Mouse (Mus musculus): ENCODE measurements at regions not wholly inside any gene's neighbourhood (a gene's known extent, or its start where the extent isn't known, plus 50 kb on each side); places are given as distances from the start of the nearest gene placed in this dataset.

DNA sequence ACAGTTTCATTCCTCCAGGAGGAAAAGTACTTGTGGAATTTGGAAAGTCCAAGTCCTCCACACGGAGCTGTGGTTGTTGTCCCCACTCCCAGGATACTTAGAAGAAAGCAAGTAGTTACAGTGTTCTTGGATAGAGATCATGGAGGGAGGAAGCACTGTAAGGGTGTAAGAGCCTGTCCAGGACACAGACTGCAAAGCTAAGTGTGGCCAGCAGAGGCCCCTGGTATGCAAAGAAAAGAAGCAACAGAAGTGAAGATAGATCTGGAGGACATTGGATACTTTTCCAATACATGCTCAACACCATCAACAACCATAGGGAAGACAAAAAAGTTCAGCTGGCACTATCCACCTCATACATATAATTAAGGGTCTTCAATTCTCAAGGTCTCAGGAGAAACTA lies 197.4 kb downstream of the Meis1 start:
- DNase-seq (ENCODE audit: low read depth) = peak; percentile 4

DNA sequence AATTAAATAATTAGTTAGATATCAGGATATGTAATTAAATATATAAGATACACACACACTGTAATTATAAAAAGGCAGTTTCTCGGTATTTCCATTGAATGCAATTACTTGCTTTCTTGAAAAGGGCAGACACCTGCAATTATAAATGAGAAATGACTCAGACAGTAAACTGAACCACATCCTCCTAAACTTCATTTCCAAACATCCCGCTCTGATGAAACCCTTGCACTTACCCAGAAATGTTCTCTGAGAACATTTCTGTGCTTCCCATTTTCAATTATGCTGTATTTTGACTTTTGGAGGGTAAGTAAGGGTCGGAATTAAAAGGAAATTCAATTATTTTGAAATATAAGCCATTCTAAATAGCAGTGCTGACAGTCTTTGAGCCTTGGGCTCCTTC lies 204.7 kb downstream of the Meis1 start:
- DNase-seq (ENCODE audit: low read depth) = no peak

DNA sequence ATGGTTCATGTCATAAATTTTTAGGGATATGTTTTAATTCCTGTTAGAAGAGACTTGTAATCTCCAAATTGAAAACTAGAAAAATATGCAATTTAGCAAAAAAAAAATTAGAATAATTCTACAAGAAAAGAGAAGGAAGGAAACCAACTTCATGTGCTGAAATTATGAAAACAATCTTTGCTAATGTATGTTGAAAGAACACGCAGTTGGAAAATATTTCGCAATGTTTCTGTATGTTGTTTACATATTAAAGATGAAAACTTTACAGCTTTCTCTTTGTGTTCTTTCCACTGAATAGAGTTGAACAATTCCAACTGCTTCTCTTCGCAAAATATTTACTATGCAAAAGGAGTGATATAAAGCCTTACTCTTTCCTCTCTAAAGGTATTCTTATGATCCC lies 251.3 kb downstream of the Meis1 start:
- DNase-seq (ENCODE audit: low read depth) = no peak

- no peak for DNase-seq (ENCODE audit: low read depth)
These were observed 252.2 kb downstream of the Meis1 start for GRCm38 (mm10) chr11:18766458-18767016.

- no peak for DNase-seq (ENCODE audit: low read depth)
These were observed 260.2 kb downstream of the Meis1 start for GRCm38 (mm10) chr11:18758591-18759074.

GRCm38 (mm10) chr11:18756576-18756975 lies 262.2 kb downstream of the Meis1 start:
- no peak for DNase-seq (ENCODE audit: low read depth)

GRCm38 (mm10) chr11:18754732-18755525 lies 263.9 kb downstream of the Meis1 start:
- DNase-seq (ENCODE audit: low read depth) = no peak

GRCm38 (mm10) chr11:18753856-18754255 lies 264.9 kb downstream of the Meis1 start:
- peak; percentile 3 for DNase-seq (ENCODE audit: low read depth)

DNA sequence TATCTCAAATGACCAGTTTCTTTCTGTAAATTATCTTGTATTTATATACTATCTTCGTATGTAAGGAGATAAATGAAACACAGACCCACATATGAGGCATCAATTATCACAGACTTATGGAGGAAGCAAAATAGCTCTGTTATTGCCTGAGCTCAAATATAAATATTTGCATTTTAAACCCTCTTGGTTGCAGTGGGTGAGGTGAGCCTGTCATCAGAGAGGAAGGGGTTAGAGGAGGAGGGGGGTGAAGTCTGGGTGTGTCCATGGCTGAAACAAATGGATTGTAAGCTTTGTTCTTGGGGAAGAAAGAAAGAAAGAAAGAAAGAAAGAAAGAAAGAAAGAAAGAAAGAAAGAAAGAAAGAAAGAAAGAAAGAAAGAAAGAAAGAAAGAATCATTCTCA lies 265.5 kb downstream of the Meis1 start:
- DNase-seq (ENCODE audit: low read depth) = no peak

DNA sequence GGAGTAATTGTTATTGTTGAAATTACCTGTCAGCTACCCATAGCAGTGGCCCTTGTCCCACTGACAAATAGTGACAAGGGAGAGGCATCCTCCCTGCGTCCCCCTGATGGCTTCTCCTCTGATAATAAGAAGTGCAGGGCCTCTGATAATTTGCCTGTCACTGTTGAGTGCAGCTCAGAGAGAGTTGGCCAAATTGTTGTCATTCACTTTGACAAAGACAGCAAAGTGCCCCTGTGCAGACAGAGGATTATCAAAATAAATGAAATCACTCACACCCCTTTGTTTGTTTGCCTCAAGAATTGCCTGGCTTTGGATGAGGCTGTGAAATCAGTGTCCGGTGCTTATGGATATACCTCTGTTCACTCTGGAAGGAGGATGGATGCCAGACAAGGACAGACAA lies 266.3 kb downstream of the Meis1 start:
- DNase-seq (ENCODE audit: low read depth) = no peak

DNA sequence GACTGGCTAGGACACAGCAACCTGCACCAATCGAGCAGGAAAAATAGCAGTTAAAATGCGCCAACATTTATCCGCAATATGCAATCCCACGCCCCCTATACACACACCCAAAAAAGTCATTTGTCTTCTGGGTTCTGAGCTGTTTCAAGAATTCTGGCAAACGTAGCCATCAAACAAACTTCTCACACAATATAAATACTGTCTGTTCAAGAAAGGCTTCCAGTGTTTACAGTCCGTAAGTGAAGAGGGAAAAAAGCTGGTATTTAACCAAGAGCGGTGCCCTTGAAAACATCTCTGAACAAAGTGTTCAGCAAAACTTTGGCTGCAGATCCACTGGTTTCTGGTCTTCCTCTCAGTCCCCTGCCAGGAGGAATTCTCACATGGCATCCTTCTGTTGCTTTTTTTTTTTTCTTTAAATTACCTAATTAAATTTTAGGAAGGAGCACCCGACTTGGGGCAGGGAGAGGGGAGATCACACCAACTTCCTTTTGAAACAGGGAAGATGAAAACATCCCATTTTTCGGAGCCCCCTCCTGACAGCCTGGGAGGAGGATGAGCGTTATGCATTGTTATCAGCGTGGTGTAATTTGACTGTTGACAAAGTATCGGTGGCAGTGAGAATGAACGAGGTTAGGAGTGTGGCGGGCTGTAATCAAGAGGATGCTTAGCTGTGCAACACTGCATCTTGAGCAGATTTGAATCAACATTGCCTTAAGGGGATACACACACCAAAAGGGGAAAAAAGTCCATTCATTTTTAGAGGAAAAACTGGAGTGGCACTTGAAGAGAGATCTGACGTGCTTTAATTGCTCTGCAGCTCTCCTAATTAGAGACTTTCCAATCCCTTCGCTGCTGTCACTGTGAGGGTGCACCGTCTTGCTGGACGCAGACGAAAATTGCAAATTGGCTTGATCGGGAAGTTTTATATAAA lies 267.6 kb downstream of the Meis1 start:
- DNase-seq (ENCODE audit: low read depth) = no peak

DNA sequence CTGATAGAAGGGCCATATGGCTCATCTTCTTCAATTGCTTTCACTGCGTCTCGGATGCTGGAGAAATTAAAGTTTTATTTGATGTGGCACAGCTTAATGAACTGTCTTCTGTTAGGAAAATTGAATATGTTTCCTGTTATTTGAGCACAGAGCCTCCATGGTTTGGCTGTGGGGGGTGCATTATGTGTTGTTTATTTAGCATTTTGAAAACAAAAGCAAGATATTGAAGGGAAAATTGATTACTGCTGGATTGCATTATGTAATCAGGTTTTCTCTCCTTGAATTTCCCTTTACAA lies 268.8 kb downstream of the Meis1 start:
- no peak for DNase-seq (ENCODE audit: low read depth)

DNA sequence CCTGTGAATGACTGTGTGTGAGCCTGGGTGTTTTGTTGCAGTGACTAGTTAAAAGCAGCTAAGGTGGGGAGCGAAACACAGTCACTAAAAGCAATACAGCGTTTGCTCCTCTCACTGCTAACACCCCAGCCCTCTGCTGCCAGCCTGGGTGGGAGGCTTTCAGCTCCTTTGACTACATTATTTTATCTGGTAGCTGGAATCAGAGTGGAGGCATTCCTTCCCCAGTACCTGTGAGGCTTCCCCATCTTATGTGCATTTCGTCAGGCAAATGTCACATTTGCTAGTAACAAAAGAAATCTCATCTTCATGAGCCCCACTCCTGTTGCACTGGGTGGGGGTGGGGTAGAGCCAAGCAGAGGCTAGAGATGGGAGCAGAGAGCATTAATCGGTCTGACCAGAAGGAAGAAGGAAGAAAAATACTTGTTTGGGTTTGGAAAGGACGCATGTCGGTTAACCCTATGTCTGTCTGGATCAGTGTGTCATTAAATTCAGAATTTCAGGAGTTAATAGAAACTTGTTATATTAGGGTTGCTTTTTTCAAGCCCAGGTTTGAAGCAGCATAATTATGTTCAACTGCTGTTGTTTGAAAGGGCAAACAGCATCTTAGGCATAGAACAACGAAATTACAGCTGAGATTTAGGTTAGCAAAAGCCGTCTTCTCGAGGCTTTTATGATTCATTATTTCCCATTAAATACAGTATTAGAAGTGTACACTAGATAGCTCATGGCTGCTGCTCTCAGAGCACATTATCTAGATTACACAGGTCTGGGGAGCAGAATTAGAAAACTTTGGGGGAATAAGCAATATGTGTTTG lies 269.3 kb downstream of the Meis1 start:
- DNase-seq (ENCODE audit: low read depth) = no peak

- no peak for DNase-seq (ENCODE audit: low read depth)
These were observed 270.8 kb downstream of the Meis1 start for GRCm38 (mm10) chr11:18747871-18748461.

DNA sequence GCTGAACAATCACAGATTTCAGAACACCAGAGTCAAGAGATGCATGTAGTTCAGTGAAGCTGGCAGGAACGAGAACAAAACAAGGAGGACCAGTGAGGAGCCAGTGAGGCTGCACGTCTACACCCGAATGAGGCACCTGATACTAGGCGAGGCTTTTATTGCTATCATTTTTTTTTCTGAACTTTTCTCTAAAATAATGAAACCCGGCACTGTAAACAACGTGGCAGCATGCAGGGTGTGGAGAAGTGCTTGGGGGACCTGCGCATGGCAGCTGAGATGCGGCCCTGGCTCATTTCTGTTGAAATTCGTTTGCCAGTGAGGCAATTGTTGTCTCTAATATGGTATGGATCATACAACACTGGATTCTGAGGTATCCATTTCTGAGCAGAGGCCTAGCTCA lies 271.4 kb downstream of the Meis1 start:
- DNase-seq (ENCODE audit: low read depth) = no peak

- DNase-seq (ENCODE audit: low read depth) = no peak
These were observed 272.3 kb downstream of the Meis1 start for GRCm38 (mm10) chr11:18746486-18746885.

GRCm38 (mm10) chr11:18745840-18746239 lies 272.9 kb downstream of the Meis1 start:
- no peak for DNase-seq (ENCODE audit: low read depth)

GRCm38 (mm10) chr11:18734904-18735664 lies 283.7 kb downstream of the Meis1 start:
- no peak for DNase-seq (ENCODE audit: low read depth)

GRCm38 (mm10) chr11:18734075-18734474 lies 284.7 kb downstream of the Meis1 start:
- no peak for DNase-seq (ENCODE audit: low read depth)

DNA sequence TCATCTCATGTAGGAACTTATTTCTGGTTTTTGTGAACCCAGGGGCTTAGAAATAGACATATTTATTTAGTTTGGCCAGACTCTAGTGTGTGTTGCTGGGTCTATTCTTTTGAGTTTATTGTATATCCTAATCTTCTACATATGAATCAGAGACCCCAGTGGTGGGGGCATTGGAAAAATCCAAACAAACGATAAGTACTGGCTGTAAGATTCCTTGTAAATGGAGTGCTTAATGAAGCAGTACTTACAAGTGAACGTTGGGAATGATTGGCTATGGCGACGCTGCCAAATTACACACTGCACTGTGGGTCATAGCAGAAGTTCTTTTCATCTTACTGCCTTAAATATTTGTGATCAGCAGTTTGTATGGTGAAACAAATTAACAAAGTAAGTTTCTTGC lies 289.0 kb downstream of the Meis1 start:
- no peak for DNase-seq (ENCODE audit: low read depth)

- DNase-seq (ENCODE audit: low read depth) = no peak
These were observed 296.0 kb downstream of the Meis1 start for GRCm38 (mm10) chr11:18722770-18723169.

Measured in c-Kit-positive CD71-negative TER-119-negative erythroid progenitor cells, embryonic 14.5 days (primary cell).